Mouse (Mus musculus) induced T-regulatory cell, adult 2 months (primary cell): ENCODE measurements around the gene Acot1.
"Not testable (repeated sequence)": the region's sequence is repeated elsewhere in the genome, so short reads cannot be mapped to it uniquely, and the experiment has no call there.

ENCODE experiments used
- DNase-seq: peaks from one replicate; pipeline ENCODE4 v3.0.0-alpha.2; 2012; ENCODE audit warnings: low read depth

The Acot1 gene

DNA sequence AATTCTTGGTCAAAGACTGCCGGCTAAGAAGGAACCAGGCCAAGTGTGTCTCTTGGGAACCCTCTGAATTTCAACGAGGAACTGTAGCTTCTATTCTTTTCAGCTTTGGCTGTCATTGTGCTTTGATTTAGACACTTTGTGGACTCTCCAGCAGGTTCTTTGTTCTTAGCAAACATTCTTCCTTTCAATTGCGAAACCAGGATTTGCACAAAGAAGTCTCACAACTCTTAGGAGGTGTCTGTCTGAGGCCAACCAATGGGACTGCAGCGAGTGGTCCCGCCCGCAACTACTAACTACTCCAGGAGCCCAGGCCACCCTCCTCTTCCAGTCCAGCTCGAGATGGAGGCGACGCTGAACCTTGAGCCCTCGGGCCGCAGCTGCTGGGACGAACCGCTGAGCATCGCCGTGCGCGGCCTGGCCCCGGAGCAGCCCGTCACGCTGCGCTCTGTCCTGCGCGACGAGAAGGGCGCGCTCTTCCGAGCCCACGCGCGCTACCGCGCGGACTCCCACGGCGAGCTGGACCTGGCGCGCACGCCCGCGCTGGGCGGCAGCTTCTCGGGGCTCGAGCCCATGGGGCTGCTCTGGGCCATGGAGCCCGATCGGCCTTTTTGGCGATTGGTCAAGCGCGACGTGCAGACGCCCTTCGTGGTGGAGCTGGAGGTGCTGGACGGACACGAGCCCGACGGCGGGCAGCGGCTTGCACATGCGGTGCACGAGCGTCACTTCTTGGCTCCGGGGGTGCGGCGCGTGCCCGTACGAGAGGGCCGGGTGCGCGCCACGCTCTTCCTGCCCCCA, at the start of gene Acot1:
TSS of gene Acot1 (plus strand) at position 320 of the 795 bp plus-strand sequence.
- not testable (repeated sequence) for DNase-seq

DNA sequence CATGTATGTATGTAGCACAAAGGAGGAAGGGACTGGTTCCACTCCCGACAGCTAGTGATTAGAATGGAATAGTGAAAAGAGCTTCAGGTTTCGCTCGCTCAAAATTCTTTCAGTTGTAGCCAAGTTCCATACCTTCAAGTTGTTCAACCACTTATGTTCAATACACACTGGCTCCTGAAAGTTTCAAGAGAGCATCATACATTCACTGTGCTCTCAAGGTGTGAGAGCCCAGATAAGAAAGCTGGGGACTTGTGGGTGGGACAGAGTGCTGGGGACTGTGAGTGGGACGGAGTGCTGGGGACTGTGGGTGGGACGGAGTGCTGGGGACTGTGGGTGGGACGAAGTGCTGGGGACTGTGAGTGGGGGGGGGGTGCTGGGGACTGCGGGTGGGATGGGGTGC, 44.1 kb upstream of the Acot1 start:
- no peak for DNase-seq

DNA sequence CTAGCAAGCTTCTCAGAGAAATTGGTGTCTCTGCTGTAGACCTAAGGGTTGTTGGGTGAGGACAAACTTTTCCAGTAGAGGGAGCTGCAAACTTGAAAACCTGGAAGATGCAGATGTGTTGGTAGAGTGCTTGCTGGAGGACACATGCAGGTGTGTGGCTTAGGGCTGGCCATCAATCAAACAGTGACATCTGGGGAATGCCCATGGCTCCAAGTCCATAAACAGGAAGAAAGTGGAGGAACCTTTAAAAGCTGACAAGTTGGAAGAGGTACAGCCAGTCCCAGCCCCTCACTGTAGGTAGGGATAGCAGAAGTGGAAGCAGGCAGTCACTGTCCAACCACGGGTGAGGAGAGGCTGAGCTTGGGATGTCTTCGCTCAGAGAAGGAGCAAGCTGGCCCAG, 37.2 kb upstream of the Acot1 start:
- peak; percentile 68 for DNase-seq

DNA sequence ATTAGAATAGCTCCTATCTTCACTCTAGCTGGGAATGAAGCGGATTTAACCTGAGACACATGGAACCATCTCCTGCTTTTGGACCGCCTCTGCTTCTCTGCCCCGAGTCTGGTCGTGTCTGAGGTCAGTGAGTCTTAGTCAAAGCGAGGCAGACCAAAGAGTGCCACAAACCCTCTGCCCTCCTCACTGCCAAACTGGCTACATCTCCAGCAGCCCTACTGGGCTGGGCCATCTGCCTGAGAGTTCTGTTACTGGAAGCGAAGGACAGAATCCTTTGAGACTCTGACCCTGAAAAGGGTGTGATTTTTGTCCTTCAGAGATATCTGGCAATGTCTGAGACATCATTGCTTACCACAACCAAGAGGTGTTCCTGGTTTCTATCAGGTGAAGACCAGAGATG, 30.4 kb upstream of the Acot1 start:
- no peak for DNase-seq

DNA sequence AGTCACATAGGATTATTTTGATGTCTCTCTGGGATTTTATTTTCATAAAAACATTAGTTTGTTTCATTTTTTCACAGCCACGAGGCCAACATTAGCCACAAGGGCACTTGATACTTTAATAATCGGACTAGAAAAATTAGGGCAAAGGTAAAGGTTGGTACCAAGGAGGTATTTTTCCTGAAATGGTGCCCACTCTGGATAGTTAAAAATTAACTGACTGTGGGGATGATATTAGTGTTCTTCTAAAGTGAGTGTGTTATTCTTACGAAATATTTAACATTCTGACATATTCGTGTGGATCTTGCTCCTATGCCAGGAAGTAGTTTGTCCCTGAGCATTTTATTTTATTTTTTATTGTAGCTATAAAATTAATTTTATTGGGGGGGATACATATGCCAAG, 27.7 kb upstream of the Acot1 start:
- no peak for DNase-seq

DNA sequence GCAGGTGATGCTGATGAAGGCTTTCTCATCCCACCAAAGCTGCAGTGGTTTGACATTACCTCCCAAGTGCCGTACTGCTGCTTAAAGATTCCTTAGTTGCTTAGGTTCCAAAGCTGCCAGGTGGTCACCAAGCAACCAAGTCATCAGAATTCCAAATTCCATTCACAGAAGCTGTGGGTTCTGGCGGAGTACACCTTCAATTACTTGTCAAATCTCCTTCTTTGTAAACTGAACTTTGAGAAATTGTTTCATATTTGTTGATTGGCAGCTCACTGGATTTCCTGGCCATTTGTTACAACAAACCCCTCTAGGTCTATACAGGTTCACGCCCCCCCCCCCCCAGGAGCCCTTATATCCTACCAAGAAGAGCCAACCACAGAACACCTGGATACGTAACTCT, 24.5 kb upstream of the Acot1 start, which contains the start of gene Heatr4:
TSS of gene Heatr4 (minus strand) at position 101 of the 400 bp plus-strand sequence.
- DNase-seq = no peak

DNA sequence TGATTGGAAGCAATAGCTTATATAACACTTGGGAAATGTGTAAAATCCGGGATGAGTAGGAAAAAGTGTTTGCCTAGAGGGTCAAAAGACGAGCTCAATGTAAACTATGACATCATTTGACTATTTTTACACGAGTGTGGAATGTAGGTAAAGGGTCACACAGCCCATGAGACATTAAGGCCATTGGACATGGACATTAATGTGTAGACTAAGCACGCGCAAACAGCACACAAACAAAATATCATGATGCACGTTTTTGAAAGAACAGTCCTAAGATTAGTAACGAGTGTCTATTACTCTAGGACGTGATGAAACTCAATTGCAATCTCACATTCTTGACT, 22.1 kb upstream of the Acot1 start:
- no peak for DNase-seq

DNA sequence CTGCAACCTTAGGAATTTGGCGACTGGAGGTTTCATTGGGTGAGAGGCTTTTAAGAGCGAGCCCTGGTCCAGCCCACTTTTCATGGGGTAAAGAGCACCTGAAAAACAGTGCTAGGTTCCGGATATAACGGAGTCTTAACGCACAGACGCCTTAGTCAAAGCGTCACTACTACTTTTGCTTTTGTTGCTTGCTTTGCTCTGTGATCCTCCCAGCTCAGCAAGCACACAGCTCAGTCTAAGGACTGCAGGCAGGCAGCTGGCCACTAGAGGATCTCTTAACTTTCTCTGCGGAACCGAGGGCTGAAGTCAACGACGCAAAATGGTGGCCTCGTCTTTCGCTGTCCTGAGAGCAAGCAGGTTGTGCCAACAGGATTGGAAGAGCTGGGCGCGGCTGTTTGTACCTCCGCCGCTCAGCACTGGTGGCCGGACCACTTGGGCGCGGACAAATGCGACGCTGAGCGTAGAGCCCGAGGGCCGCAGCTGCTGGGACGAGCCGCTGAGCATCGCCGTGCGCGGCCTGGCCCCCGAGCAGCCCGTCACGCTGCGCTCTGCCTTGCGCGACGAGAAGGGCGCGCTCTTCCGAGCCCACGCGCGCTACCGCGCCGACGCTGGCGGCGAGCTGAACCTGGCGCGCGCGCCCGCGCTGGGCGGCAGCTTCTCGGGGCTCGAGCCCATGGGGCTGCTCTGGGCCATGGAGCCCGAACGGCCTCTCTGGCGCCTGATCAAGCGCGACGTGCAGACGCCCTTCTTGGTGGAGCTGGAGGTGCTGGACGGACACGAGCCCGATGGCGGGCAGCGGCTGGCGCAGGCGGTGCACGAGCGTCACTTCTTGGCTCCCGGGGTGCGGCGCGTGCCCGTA, 21.5 kb upstream of the Acot1 start, which contains the start of gene Acot2:
TSS of gene Acot2 (plus strand) at position 279 of the 859 bp plus-strand sequence.
- DNase-seq = peak; percentile 93

DNA sequence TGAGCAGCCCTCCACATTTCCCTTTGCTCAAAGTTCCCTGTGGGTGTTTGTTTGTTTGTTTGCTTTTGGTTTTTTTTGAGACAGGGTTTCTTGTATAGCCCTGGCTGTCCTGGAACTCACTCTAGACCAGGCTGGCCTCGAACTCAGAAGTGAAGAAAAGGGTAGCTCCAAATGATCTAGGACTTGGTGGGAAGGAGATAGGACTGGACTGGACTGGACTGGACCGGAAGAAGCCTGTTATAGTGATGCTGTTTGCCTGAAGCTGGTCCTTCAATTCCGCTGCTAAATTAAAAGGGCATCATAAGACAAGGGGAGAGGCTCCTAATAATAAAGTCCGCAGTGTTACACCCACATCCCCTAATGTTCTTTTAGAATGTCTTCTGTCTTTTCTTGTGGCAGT, 20.8 kb upstream of the Acot1 start:
- DNase-seq = no peak

DNA sequence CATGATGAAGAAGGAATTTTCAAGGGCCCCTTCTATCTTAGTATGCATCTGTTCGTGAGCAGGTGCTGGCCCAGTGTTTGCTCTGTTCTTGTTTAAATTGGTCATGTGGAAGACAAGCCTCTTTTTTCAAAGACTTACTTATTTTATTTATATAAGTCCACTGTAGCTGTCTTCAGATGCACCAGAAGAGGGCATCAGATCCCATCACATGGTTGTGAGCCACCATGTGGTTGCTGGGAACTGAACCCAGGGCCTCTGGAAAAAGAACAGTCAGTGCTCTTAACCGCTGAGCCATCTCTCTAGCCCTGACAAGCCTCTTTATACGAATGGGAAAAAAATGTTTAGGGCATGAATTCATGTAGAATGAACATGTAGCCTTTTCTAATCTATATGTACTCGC, 19.9 kb upstream of the Acot1 start:
- no peak for DNase-seq

DNA sequence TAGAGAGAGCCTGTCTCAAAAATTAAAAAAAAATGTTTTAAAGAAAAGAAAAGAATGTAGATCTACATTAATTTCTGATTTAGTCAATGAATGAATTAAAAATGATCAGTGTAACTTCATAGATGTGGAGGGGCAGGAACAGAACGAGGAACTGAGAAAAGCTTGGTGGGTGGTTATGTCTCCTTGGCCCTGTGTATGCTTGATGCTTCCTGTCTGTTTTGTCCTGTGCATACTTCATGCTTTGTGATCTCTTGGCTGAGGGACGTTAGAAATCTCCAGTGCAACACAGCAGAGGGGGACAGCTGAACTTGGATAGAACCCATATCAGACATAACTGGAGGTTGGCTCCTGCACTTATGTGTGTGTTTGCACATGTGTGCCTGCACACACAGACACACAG, 12.1 kb upstream of the Acot1 start:
- DNase-seq = no peak

DNA sequence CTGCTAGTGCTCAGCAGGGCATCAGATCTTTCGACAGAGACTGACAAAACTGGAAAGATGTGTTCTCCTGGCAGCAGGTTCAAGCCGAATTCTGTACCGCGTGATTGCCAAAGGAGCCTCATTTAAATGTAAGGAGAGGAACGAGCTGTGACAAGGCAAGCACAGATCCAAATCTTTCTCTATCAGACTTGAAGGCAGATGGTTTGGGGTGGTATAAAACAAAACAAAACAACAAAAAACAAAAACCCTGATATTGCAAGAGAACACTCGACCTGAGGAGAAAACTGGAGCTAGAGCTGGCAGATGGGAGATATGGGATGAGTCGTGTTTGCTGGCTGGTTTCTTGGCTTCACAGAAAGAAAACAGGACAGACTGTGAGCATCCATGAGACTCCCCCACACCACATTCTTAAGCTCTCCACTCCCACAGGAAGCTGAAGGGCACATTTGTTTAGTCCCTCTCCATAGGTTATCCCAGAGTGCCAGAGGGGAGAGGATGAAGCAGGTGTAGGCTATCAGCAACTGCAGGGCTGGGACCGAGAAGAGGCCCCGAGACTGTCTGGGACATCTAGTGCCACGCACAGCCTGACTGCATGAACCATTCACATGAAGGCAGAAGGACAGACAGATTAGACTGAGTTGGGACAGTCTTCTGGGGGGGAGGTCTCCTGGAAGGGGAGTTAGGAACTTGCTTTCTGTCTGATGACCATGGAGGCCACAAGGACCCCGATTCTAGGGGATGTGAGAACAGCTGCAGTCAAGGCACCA, 10.8 kb upstream of the Acot1 start:
- DNase-seq = no peak

DNA sequence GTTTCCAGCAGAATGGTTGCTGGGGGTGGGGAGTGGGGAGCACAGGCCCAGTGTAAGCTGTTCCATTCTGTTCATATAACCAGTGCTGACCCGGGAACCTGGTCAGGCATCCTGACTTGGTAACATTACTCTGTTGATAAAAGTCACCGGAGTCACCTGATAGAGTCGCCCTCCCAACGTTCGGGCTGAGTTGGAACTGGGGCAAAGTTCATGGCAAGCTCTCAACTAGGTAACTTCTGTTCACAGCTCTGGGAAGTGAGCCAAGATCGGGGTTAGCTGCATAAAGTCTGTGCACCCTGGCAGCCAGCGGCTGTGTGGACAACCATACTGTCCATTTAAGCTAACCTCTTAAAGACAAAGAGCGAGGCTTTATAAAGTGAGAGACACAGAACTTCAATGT, 10.1 kb upstream of the Acot1 start:
- not testable (repeated sequence) for DNase-seq

DNA sequence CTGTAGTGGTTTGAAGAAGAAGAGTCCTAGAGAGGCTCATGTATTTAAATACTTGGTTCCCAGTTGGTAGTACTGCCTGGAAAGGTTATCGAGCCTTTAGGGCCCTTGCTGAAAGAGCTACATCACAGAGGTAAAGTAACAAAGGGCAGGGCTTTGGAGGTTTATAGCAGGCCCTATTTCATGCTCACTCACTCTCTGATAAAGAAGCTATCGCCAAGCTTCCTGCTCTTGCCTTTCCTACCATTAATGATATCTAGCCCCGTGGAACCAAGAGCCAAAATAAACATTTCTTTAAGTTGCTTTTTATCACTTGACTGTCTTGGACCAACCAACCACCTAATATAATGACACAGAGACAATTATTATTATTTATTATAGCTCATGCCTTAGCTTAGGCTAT, 8.9 kb upstream of the Acot1 start:
- DNase-seq = no peak

DNA sequence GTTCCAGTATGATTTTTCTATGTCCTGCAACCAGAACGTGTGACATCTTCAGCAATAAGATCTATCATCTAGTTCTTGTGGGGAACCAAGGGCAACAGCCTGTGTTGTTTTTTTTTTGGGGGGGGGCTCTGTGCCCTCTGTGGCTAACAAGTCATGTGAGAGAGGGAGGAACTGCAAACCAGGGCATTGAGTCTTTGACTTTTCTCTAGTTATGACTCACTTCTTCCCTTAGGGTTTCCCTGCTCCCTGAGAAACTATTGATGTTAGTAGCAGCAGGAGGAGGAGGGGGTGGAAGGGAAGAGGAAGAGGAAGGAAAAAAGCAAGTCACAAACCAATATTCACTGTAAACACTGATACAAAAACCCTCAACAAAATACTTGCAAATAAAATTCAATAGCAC, 5.4 kb upstream of the Acot1 start:
- no peak for DNase-seq

DNA sequence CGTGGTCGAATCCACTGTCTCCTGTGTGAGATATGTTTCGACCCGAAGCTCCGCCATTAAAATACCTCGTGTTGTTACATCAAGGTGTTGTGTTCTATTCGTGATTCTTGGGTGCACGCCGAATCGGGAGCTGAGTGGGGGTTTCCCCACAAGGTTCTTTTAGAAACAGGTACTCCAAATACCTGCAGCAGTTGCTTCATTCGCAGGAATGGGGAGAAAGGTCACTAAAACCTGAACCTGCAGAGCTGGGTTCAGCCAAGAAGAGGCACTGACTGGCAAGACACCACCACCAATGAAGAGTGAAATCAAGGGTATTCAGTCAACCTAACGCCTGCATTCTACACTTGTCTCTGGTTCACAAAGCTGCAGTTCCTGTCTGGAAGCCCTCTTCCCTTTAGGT, 1.0 kb upstream of the Acot1 start:
- no peak for DNase-seq

DNA sequence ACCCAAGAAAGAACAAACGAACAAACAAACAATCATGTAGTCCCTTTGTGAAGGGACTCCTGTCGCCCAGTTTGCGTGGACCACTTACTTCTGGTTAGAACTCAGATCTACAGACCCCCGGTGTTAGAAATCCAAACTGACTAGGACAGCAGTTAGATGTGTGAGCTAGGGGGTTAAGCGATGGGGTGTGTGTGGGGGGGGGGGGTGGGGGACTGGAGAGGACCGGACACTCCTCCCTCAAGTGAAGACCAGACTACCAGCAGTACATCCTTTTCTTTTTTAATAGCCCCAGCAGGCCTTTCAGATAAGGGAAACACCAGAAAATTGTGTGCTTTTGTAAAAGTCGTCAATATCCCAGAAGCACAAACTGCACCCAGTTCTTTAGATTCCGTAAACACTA, 561 bp upstream of the Acot1 start:
- DNase-seq = no peak

DNA sequence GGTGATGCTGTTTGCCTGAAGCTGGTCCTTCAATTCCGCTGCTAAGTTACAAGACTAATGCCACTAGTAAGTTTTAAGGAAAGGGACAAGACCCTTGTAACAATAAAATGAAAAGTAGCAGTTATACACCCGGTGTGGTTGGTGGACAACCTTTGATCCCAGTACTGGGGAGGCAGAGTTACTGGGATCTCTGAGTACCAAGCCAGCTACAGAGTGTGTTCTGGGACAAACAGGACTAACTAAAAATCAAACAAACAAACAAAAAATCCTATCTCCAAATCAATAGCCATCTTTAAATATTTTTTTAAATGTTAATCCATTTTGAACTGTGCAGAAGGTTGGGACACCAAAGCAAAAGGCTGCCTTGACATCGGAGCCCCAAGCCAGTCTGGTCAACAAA, 911 bp downstream of the Acot1 start:
- DNase-seq = no peak

DNA sequence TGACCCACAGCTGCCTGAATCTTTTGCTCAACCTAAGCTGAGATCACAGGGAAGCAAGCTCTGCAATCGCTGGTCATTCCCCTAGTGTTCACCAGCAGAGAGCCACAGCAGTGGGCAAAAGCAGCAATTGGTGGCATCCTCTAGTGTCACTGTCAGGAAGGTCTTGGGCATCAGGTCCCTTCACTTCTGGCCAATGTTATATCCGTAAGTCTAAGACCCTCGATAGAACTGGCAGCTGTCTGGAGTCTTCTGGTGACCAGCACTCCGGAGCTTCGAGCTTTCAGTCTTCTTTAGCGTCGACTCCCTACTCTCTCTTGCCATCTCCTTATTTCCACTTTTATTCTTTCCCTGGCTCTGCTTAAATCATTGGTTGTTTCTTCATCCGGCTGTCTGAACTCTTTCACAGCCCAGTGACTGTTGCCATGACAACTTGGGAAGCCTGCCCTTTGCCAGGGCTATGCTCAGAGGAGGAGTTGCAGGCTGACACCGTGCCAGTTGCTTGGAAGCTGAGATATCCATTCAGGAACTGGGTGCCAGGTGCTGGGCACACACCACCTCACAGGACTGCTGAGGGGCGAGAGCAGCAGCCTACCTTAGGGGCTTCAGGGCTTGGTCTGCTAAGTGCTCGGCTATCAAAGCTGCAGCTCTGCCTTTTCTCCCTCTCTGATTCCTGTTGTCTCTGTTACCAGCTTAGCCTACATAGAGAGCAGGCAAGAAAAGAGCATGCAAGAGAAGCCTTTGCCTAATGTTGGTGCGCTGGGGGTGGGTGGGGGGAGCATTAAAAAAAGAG, 2.2 kb downstream of the Acot1 start:
- no peak for DNase-seq

DNA sequence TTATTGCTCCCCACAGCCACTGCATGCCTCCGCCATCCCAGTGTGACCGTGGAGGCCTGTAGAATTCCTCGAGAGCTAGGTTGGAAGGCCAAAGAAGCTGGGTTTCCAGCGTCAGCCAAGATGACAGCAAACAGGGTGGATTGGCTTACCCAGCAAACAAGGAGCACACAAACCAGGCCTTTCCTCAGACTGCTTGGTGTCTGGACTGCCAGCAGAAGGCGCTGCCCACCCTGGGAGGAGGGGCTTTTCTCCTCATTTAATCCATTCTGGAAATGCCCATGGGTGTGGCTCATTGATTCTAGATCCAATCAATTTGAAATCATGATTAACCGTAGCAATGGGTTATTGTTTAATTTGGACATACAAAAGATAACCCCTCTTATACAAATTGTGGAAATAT, 3.8 kb downstream of the Acot1 start:
- DNase-seq = no peak

DNA sequence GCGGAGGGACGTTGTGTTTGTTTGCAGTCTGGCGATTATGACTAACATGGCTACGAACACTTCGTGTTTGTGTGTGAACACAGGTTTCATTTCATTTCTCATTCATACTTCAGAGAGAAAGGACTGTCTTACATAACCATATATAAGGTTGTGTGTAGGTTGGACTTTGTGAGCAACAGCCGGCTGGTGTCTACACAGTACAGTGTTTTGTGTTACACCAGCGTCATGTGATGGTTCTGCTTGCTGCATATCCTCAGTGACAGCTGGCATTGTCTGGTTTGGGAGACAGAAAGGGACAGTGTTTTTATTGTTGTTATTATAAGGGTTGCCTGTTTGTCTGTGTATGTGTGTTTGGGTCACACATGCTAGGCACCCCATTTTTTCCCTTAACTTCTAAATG, 4.4 kb downstream of the Acot1 start:
- no peak for DNase-seq

DNA sequence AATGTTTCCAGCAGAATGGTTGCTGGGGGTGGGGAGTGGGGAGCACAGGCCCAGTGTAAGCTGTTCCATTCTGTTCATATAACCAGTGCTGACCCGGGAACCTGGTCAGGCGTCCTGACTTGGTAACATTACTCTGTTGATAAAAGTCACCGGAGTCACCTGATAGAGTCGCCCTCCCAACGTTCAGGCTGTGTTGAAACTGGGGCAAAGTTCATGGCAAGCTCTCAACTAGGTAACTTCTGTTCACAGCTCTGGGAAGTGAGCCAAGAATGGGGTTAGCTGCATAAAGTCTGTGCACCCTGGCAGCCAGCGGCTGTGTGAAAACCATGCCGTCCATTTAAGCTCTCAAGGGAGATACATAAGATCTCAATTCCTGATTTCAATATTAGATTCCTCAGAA, 11.2 kb downstream of the Acot1 start:
- not testable (repeated sequence) for DNase-seq
